Mouse (Mus musculus) cerebellum, postnatal 4 days (tissue): ENCODE results near the gene Gimap5.
A peak's percentile ranks its signal among the peaks of the same experiment; 100 is the strongest.

Experiments
- DNase-seq, 2 experiments: peaks; one replicate each; pipeline ENCODE4 v3.0.0; 2022; ENCODE audit warnings: low spot score in 2 of 2, mixed read lengths in 1 of 2

Gene Gimap5

GRCm38 (mm10) chr6:48745959-48746889, at the start of gene Gimap5:
Gene Gimap5, plus strand, starts transcription at chr6:48746197.
- DNase-seq, result peak in 1 of 2 experiments; percentile 16

DNA sequence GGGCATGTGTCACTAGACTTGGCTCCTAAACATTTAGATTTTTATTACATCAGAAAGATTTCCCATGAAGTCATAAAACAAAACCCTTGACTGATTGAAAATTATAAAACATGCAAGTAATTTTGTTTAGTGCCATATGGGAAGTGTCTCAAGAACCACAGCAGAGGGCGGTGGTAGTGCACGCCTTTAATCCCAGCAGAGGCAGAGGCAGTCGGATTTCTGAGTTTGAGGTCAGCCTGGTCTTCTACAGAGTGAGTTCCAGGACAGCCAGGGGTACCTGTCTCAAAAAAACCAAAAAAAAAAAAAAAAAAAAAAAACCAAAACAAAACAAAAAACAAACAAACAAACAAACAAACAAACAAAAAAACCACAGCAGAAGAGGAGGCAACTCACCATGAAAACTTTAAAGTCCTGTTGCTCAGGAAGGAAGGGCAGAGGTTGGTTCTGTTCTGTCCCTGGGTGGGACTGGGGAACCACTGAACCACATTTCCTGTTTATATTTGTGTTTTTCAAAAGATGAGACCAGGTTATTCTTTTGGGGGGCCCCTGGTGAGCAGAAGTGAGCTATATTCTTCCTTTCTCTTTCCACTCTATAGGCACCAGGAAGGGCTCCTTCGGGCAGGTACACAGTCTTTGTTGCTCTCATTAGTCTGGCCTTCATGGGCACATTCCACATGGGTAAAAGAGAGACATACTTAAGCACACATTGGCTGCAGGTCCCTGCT, 49.0 kb upstream of the Gimap5 start:
- no peak for DNase-seq

- no peak for DNase-seq
Measured at GRCm38 (mm10) chr6:48697555-48697930, 48.5 kb upstream of the Gimap5 start.

GRCm38 (mm10) chr6:48698066-48698856, 47.7 kb upstream of the Gimap5 start:
- DNase-seq, result no peak

GRCm38 (mm10) chr6:48698888-48699287, 47.1 kb upstream of the Gimap5 start:
- DNase-seq, result no peak

DNA sequence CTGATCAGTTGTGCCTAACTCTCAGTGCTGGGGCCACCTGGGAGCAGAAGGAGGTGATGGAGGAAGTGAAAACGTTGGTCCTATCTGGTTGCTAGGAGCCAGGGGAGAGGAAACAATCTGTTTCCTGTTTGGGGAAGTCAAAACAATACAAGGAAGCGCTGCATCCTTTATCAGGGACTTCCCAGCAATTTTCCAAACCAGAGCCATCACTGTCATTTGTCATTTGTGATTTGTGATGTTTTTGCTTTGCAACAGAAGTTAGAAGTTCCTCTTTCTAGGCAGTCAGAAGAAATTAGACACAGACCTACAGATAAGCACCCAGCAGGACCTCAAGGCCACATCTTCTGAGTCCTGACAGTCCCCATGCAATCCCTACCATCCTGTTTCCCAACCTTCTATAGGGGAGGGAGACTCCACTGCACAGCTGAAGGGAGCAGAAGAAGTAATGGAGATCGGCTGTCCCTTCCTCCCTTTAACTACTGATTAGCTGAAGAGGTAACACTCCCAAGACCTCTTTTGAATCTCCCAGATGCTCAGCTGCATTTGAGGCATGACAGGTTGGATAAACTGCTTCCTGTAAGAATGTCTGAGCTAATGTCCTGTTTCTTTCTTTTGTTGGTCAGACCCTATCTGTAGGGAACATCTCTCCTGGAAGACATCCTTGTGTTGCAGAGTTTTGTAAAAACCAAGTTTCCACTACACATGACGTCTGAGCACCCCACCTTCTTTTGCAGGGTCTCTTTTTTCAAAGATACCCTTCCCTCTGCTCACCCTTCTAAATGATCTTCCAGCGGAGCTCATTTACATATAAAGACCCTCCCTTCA, 45.5 kb upstream of the Gimap5 start:
- no peak for DNase-seq

DNA sequence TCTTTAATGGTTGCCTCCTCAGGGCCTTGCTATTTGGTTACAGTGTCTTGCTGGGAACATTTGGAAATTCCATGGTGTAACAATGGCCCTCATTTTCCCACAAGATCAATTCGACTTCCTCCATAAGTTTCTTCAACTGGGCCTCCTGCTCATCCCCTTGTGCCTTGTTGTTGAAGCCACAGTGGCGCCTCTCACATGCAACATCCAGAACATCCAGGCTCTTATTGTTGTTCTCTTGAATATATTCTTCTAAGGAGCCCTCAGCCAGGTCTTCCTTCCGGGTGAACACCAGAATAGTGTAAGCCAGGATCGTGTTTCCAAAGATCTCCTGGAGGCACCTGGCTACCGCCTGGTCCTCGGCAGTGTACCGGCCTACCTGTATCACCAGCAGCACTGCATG, 43.9 kb upstream of the Gimap5 start:
- DNase-seq, result no peak

DNA sequence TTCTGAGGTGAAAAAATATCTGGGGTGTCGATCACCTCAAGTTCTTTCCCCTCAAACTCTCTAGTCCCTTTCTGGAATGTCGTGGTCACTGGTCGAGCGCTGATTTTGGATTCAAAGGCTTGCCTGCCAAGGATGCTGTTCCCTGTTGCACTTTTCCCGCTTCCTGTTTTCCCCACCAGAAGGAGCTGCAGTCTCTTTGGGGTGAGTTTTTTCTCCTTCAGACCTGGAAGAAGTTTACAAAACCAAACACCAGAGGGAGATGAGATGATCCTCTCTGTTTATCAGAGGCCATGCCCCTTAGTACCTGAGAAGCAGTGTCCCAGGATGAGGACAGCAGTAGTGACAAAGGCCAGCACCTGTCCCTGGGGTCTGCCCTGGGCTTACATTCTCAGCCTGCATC, 43.4 kb upstream of the Gimap5 start:
- no peak for DNase-seq

GRCm38 (mm10) chr6:48704146-48704545, 41.9 kb upstream of the Gimap5 start:
- no peak for DNase-seq

GRCm38 (mm10) chr6:48706130-48706529, 39.9 kb upstream of the Gimap5 start:
- DNase-seq, result no peak

GRCm38 (mm10) chr6:48718455-48718854, 27.5 kb upstream of the Gimap5 start, which contains the start of the genes Gm28053 and Gimap7:
Gene Gm28053, plus strand, starts transcription at chr6:48718607.
Gene Gimap7, plus strand, starts transcription at chr6:48718621.
- no peak for DNase-seq

- no peak for DNase-seq
Measured at GRCm38 (mm10) chr6:48720326-48720725, 25.7 kb upstream of the Gimap5 start.

- no peak for DNase-seq
Measured at GRCm38 (mm10) chr6:48723468-48723867, 22.5 kb upstream of the Gimap5 start.

DNA sequence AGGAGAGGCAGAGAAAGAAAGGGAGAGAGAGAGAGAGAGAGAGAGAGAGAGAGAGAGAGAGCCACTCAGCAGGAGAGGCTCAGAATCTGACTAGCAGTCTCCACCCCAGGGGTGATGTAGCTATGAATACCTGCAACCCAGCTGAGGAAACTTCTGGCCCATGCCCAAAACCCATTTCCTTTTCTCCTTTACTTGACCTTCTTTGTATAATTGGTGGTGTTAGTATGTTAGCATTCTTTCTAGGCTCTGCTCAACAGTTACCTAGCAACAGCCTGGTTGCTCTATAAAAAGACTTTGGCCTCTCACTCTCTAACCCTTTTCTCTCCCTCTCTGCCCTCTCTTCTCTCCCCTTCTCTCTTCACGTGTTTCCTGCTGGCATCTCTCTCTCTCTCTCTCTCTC, 20.5 kb upstream of the Gimap5 start:
- no peak for DNase-seq

GRCm38 (mm10) chr6:48727761-48728160, 18.2 kb upstream of the Gimap5 start:
- DNase-seq, result no peak

DNA sequence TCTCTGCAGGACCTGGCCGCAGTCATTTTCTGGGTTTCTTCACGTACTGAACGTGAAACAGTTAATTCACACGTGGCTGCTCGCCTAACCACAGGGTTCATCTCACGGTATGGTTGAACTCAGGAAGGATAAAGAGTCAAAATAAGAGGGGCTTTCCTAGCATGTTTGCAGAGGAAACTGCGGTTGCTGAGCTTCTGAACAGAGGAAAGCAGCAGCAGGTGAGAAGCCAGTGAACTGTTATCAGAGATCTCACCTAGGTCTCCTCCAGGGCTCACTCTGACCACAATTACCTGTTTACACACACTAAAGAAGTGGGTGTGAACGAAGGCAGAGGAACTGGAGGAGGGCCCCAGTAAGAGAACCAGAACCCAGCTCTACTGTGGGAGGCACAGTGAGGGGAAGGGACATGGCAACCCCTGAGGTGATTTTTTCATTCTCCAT, 13.1 kb upstream of the Gimap5 start:
- DNase-seq, result no peak

DNA sequence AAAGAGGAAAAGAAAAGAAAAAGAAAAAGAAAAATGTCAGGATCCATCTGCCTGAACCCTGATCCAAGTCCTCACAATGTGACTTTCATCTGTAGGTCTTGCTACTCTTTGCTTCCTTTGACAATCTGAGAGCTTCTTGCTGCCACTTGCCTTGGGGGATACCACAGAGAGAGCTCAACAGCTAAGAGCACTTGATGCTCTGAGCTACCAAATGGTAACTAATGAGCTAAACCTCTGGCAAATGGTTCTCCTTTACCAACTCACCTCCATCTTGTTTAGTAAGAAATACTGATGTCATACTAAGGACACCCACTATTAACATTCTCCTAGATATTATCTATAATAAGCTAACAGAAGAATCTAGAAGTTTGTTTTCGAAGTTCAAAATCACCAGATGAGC, 12.3 kb upstream of the Gimap5 start:
- DNase-seq, result no peak

DNA sequence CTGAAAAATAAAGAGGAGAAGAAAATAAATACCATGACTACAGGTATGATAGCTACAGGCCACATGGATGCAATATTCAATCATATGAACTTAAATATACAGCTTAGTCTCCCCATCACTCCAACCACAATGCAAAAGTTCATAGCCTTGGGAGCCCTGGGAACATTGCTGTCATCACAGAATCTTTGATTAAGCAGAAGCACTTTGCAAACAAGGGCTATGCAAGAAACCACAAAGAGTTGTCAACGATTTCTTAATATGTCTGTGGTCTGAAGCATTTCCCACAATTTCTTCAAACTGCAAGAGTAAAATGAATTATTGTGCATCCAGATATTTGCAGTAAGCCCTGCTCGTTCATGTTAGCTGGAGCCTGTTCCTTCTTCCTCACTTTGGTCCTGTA, 8.9 kb upstream of the Gimap5 start:
- DNase-seq, result no peak

- DNase-seq, result no peak
Measured at GRCm38 (mm10) chr6:48737688-48738087, 8.3 kb upstream of the Gimap5 start.

GRCm38 (mm10) chr6:48738961-48739779, 6.8 kb upstream of the Gimap5 start, which contains the start of gene Gimap1:
Gene Gimap1, plus strand, starts transcription at chr6:48739054.
- DNase-seq, result no peak
